Mouse (Mus musculus) C2C12 (cell line): ENCODE results near the gene Atg2a. TPM values are rescaled to one million over a fixed set of nuclear protein-coding genes. Genes with fewer than 3 reads are reported as not detected.

Source experiments
- H3K27me3 ChIP-seq: one replicate; pipeline ENCODE4 v1.6.1; 2011; ENCODE audit not compliant: control insufficient read depth, insufficient read depth, insufficient read length
- H3K36me3 ChIP-seq: one replicate; pipeline ENCODE4 v1.6.1; 2011; ENCODE audit not compliant: control insufficient read depth, insufficient read depth
- H3K4me3 ChIP-seq: one replicate; pipeline ENCODE4 v1.5.1; 2011; ENCODE audit warnings: mild to moderate bottlenecking, control low read depth; ENCODE audit not compliant: poor library complexity, insufficient read depth, severe bottlenecking
- H3K79me2 ChIP-seq: one replicate; pipeline ENCODE4 v1.6.1; 2011; ENCODE audit not compliant: control insufficient read depth, insufficient read depth
- H3K79me3 ChIP-seq: one replicate; pipeline ENCODE4 v1.6.1; 2011; ENCODE audit warnings: low read depth, control low read depth
- H3ac ChIP-seq: one replicate; pipeline ENCODE3; 2011; ENCODE audit warnings: low read depth; ENCODE audit not compliant: control insufficient read depth, insufficient read length
- CEBPB ChIP-seq: IDR thresholded peaks from one replicate; pipeline ENCODE4 v1.6.1; 2011; ENCODE audit warnings: low read depth, mild to moderate bottlenecking, control low read depth, moderate library complexity
- CTCF ChIP-seq: IDR thresholded peaks from one replicate; pipeline ENCODE4 v1.5.1; 2011; ENCODE audit not compliant: control insufficient read depth, insufficient read depth, insufficient read length
- FOSL1 ChIP-seq: IDR thresholded peaks from one replicate; pipeline ENCODE4 v1.8.0; 2011; ENCODE audit warnings: mild to moderate bottlenecking, low read length; ENCODE audit not compliant: poor library complexity, insufficient read depth, severe bottlenecking
- MAX ChIP-seq: IDR thresholded peaks from one replicate; pipeline ENCODE4 v1.6.1; 2011; ENCODE audit warnings: mild to moderate bottlenecking, control low read depth
- MYOD1 ChIP-seq: IDR thresholded peaks from one replicate; pipeline ENCODE4 v1.6.1; 2011; ENCODE audit warnings: low read depth; ENCODE audit not compliant: control insufficient read depth, insufficient read length
- MYOG ChIP-seq: IDR thresholded peaks from one replicate; pipeline ENCODE4 v1.6.1; 2011; ENCODE audit not compliant: control insufficient read depth, insufficient read length; ENCODE audit errors: extremely low read depth
- USF1 ChIP-seq: IDR thresholded peaks from one replicate; pipeline ENCODE4 v1.6.1; 2011; ENCODE audit warnings: low read depth, mild to moderate bottlenecking, control low read depth, moderate library complexity
- polyA plus RNA-seq: library from polyadenylated mRNA; unstranded; fragments of >200 nt; fragmentation: generic; extraction: Trizol; gene quantifications from one replicate; pipeline ENCODE4 v1.2.1, GENCODE M21; 2012; ENCODE audit warnings: missing spikeins

Atg2a gene
- polyA plus RNA-seq, 1 experiment = 10.3 TPM

DNA sequence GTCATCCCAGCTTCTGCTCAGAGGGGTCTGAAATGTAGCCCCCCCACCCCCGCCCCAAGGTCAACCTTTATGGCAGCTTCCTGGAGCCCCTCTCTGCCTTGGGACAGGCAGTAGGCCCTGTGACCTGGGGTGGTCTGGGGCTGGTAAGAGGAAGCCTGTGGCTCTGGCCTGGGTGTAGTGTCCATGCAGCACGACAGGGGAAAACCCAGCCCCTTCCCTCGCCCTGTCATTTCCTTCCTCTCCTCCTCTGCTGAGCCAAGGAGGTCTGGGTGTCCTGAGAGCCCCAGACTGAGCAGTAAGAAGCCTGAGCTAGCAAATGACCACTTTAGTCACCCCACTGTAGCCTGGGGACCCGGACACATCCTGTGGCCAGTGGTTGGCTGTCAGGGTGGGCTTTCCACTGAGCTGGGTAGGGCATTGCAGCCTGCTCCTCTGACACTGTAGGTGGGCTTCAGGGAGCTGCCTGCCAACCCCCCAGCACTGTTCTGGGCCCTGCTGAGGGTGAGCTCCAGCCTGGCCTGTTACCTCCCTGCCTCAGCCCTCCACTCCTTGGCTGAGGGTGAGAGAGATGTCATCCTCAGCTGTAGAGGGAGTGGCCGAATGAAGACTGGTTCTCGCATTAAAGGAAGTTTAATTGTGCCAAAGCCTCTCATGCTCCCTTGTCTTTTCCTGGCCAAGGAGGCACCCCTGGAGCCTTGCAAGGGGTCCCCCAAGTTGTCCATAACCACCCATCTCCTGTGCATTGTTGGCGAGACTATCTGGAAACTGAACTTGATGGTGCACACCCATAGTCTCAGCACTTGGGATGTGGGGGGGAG lies 58.2 kb downstream of the Atg2a start:
- H3K79me2 ChIP-seq = peaks cover 30% of the 10 kb centered on the region
- peaks cover 44% of the 10 kb centered on the region for H3K36me3 ChIP-seq
- no peak overlapping the region for H3ac ChIP-seq
- no peak for TF ChIP-seq MAX
- no peak for TF ChIP-seq USF1
- no peak overlapping the region for H3K4me3 ChIP-seq
- H3K79me3 ChIP-seq = peaks cover 5% of the 10 kb centered on the region
- H3K27me3 ChIP-seq = no peaks in the 10 kb centered on the region

DNA sequence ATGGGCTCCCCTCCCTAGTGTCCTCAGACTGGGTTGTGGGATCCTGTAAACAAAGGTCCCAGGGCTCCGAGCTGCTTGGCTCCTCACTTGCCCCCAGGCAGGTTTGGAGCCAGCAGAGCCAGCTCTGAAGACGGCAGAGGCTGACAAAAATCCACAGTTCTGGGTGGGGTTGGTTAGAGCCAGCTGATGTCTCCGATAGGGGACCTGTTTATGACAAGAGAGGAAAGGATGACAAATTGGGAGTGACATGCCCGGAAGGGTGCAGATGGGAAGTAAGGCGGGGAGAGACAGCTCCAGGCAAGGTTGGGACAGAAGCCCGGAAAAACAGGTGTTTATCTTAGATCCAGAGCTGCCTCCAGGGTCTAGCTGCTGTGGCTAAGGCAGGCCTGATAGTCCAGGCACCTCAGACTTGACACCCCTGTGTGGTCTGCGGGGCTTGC lies 59.0 kb downstream of the Atg2a start:
- Histone ChIP-seq H3K79me2 (peaks cover 23% of the 10 kb centered on the region), H3K36me3 (peaks cover 36% of the 10 kb centered on the region), H3K79me3 (peaks cover 5% of the 10 kb centered on the region), H3ac (no peak overlapping the region), H3K4me3 (no peak overlapping the region), H3K27me3 (no peaks in the 10 kb centered on the region)
- TF ChIP-seq MAX (no peak), FOSL1 (no peak), CTCF (no peak), MYOD1 (no peak), CEBPB (no peak), MYOG (no peak), USF1 (no peak)

DNA sequence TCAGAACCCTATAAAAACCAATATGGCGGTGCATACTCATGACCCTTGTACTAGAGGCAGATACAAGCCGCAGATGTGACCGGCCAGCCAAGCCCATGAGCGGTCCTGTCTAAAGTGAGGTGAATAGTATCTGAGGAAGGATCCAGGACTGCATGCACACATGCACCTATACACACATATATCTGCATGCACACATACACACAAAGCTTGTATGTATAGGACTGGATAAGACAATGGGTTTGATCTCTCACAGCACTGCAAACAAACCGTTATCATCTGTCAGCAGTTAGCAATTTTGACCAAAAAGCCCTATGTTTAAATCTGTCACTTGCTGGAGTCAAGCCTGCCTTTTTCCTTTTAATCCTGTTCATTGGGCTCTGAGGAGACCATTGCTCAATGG lies 60.6 kb downstream of the Atg2a start:
- peaks cover 27% of the 10 kb centered on the region for H3K36me3 ChIP-seq
- no peak overlapping the region for H3ac ChIP-seq
- H3K79me2 ChIP-seq = peaks cover 14% of the 10 kb centered on the region
- H3K4me3 ChIP-seq = no peak overlapping the region
- TF ChIP-seq CTCF (no peak), FOSL1 (no peak), MAX (no peak), USF1 (no peak), MYOD1 (no peak), CEBPB (no peak), MYOG (no peak)
- peaks cover 5% of the 10 kb centered on the region for H3K79me3 ChIP-seq
- no peaks in the 10 kb centered on the region for H3K27me3 ChIP-seq

DNA sequence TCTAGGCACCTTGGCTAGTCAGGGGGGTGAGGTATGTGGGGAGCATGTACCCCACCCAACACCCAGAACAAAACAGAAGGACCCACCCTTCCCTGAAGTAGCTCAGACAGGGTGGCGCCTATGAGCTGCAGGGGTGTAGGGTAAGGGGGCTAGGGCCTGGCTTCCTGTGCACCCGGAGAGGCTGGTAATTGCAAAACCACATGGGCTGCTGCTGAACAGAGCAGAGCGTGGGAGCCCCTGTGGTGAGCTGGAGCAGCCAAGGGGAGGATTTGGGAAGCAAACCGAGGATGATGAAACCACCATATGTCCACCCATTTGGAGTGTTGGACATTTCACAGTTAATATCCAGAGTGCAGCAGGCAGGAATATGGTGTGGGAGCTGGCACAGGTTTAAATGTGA lies 61.1 kb downstream of the Atg2a start:
- H3K27me3 ChIP-seq = no peaks in the 10 kb centered on the region
- TF ChIP-seq MAX (no peak), CTCF (no peak), MYOD1 (no peak), CEBPB (no peak), USF1 (no peak), MYOG (no peak), FOSL1 (no peak)
- no peak overlapping the region for H3K4me3 ChIP-seq
- peaks cover 27% of the 10 kb centered on the region for H3K36me3 ChIP-seq
- H3K79me2 ChIP-seq = peaks cover 14% of the 10 kb centered on the region
- H3ac ChIP-seq = no peak overlapping the region
- H3K79me3 ChIP-seq = peaks cover 5% of the 10 kb centered on the region

DNA sequence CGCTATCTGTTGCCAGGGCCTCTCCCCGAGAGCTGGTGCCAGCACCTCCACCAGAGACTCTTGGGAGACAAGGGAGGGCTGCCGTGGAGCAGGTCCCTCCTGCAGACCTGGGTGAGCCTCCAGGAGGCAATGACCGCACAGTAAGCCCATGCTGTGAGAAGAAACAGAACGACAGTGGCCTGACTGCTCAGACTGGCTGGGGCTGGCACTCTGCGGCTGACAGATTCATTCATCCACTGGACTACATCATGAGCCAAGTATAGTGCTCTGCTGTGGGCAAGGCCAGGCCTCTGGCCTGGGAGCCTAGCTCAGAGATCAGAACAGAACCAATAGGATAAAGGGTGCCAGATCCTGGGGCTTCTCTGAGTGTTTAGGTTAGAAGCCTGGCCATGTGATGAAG lies 62.4 kb downstream of the Atg2a start:
- H3K79me3 ChIP-seq = no peaks in the 10 kb centered on the region
- no peak overlapping the region for H3K4me3 ChIP-seq
- H3K27me3 ChIP-seq = no peaks in the 10 kb centered on the region
- H3K79me2 ChIP-seq = peaks cover 4% of the 10 kb centered on the region
- no peak overlapping the region for H3ac ChIP-seq
- TF ChIP-seq USF1 (no peak), CTCF (no peak), FOSL1 (no peak), MAX (no peak)
- peaks cover 16% of the 10 kb centered on the region for H3K36me3 ChIP-seq

DNA sequence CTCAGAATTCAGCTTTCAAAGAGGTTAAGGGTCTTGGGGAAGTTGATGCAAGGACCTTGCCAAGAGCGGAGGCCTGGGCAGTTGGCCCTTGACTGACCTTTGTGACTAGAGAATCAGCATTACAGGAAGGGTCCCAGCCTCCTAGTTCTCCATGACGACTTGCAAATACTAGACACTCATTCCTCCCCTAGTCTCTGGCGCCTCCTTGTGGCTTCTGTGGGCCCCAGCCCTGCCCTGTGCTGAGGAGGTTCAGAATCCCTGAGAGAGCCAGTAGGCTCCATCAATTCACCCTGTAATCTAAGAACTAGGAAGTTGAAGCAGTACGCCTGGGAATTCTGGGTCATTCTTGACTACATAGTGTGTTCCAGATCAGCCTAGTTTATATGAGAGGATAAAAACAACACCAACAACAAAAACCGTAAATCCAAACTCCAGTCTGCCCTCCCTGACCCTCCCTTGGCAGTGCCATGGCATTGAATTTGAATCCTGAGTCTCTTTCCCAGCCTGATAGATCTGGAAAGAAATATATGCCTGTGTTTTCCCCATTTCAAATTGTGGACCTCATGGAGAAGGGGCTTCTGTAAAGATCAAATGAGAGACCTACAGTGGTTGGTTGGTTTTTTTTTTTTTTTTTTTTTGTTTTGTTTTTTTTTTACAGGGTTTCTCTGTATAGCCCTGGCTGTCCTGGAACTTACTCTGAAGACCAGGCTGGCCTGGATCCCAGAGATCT lies 63.5 kb downstream of the Atg2a start:
- TF ChIP-seq CTCF = peak; percentile 87
- no peak for TF ChIP-seq CEBPB
- Histone ChIP-seq H3K27me3 (no peaks in the 10 kb centered on the region), H3ac (no peak overlapping the region)

More for the DNA sequence above, 63.5 kb downstream of the Atg2a start:
- H3K79me2 ChIP-seq = no peaks in the 10 kb centered on the region
- no peak overlapping the region for H3K4me3 ChIP-seq
- no peaks in the 10 kb centered on the region for H3K79me3 ChIP-seq
- H3K36me3 ChIP-seq = peaks cover 5% of the 10 kb centered on the region
